Mouse (Mus musculus): Measurements from ENCODE around the gene Card19. TPM values are rescaled to one million over a fixed set of nuclear protein-coding genes. Genes with fewer than 3 reads are reported as not detected.

The Card19 gene
- total RNA-seq, 1 experiment, result 16.9 TPM

DNA sequence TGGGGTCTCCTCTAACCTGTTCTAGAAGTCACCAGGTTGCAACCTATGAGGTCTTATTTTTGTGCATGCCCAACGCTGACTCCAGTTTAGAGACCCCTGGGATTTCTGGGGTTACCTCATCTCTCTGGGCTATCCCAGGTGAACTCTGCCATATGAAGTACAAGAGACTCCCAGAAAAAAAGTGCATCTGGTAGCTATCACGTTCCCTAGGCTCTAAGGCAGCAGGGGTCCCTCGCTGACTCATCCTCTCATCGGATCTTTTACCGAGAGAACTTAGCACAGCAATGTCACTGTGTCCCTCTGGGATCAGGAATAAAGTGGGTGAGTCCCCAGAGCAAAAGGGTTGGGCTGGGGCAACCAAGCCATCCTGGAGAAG, 721 bp downstream of the Card19 start:
- TF ChIP-seq MAFK (IDR thresholded peaks at IDR 0.05; ENCODE audit: insufficient read depth, low read depth, low read length) (no peak), ZC3H11A (IDR thresholded peaks at IDR 0.05; ENCODE audit: borderline replicate concordance, low read depth, low read length) (no peak), ZNF384 (IDR thresholded peaks at IDR 0.05; ENCODE audit: low read depth, low read length) (no peak), HCFC1 (IDR thresholded peaks at IDR 0.05; ENCODE audit: borderline replicate concordance, insufficient read depth, low read length) (no peak), CHD2 (IDR thresholded peaks at IDR 0.05; ENCODE audit: low read depth, low read length) (no peak)
- DNase-seq (ENCODE audit: low read depth, low spot score), result no peak
- H3K27ac ChIP-seq (ENCODE audit: insufficient read depth, low read depth, low read length, poor library complexity, severe bottlenecking), result no peak overlapping the region
- H3K4me1 ChIP-seq (ENCODE audit: control insufficient read depth in 2 of 2, insufficient read depth in 2 of 2, low read length in 2 of 2, poor library complexity in 1 of 2), result peaks cover 0 to 4% of the 10 kb centered on the region in 2 experiments; a peak in 2 of 4 replicates
- no peaks in the 10 kb centered on the region for H3K9me3 ChIP-seq (ENCODE audit: control insufficient read depth, insufficient read depth, low read depth, low read length)
- peak overlapping the region; percentile 77 for H3K9ac ChIP-seq (ENCODE audit: insufficient read depth, low read depth, low read length, poor library complexity, severe bottlenecking)
- H3K4me3 ChIP-seq (ENCODE audit: insufficient read depth in 1 of 2, low read depth in 1 of 2, low read length in 2 of 2, poor library complexity in 1 of 2, severe bottlenecking in 1 of 2), result peak overlapping the region; percentile 74 to 96
- in situ Hi-C loops (cut with MboI; ENCODE audit: low sequenced_read_pairs in 2 of 2, unreplicated experiment in 2 of 2), result no loop called here
- no peaks in the 10 kb centered on the region for H3K36me3 ChIP-seq (ENCODE audit: control insufficient read depth, insufficient read depth, low read length, poor library complexity, severe bottlenecking)

DNA sequence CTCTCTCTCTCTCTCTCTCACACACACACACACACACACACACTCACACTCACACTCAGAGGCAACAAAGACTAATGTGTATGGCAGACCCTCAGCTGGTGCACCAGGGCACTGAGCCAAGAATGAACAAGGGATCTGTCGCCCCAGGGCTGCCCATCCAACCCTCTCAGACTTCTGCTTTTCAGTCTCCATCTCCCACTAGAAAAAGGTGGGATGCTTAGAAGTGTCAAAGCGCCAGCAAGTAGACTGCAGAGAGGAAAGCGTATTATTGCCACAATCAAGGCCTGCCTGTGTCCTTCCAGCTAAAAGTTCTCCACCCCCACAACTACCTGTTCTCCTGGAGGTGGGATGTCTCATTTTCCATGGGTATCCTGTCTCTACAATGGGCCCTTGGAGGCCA, 1.4 kb downstream of the Card19 start:
- no peak overlapping the region for H3K4me3 ChIP-seq (ENCODE audit: insufficient read depth in 1 of 2, low read depth in 1 of 2, low read length in 2 of 2, poor library complexity in 1 of 2, severe bottlenecking in 1 of 2)
- H3K4me1 ChIP-seq (ENCODE audit: control insufficient read depth in 2 of 2, insufficient read depth in 2 of 2, low read length in 2 of 2, poor library complexity in 1 of 2), result peaks cover 0 to 4% of the 10 kb centered on the region in 2 experiments; a peak in 2 of 4 replicates
- in situ Hi-C loops (cut with MboI; ENCODE audit: low sequenced_read_pairs in 2 of 2, unreplicated experiment in 2 of 2), result no loop called here
- no peaks in the 10 kb centered on the region for H3K9me3 ChIP-seq (ENCODE audit: control insufficient read depth, insufficient read depth, low read depth, low read length)
- no peak for DNase-seq (ENCODE audit: low read depth, low spot score)
- no peaks in the 10 kb centered on the region for H3K36me3 ChIP-seq (ENCODE audit: control insufficient read depth, insufficient read depth, low read length, poor library complexity, severe bottlenecking)
- TF ChIP-seq HCFC1 (IDR thresholded peaks at IDR 0.05; ENCODE audit: borderline replicate concordance, insufficient read depth, low read length), result no peak
- TF ChIP-seq CHD2 (IDR thresholded peaks at IDR 0.05; ENCODE audit: low read depth, low read length), result no peak
- no peak for TF ChIP-seq ZNF384 (IDR thresholded peaks at IDR 0.05; ENCODE audit: low read depth, low read length)
- no peak for TF ChIP-seq MAFK (IDR thresholded peaks at IDR 0.05; ENCODE audit: insufficient read depth, low read depth, low read length)
- TF ChIP-seq ZC3H11A (IDR thresholded peaks at IDR 0.05; ENCODE audit: borderline replicate concordance, low read depth, low read length), result no peak
- H3K9ac ChIP-seq (ENCODE audit: insufficient read depth, low read depth, low read length, poor library complexity, severe bottlenecking), result no peak overlapping the region
- H3K27ac ChIP-seq (ENCODE audit: insufficient read depth, low read depth, low read length, poor library complexity, severe bottlenecking), result no peak overlapping the region

DNA sequence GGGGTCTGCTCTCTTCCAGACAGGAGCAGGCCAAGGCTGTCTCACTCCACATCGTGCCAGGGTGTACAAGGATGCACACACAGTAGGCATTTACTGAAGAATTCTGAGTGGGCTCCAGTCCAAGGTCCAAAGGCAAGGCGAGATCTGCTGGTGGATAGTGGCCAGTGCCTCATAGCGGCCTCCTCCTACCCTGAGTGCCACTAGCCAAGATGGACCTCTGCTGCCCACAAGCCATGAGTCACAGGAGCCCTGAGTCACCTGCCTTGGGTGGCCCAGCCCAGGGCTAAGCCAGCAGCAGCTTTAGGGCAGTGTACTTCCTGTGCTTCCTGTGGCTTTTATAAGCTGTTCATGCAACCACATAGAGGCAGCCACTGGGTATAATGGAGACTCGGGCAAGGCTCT, 2.3 kb downstream of the Card19 start:
- no peak overlapping the region for H3K4me3 ChIP-seq (ENCODE audit: insufficient read depth in 1 of 2, low read depth in 1 of 2, low read length in 2 of 2, poor library complexity in 1 of 2, severe bottlenecking in 1 of 2)
- H3K27ac ChIP-seq (ENCODE audit: insufficient read depth, low read depth, low read length, poor library complexity, severe bottlenecking), result no peak overlapping the region
- no peaks in the 10 kb centered on the region for H3K36me3 ChIP-seq (ENCODE audit: control insufficient read depth, insufficient read depth, low read length, poor library complexity, severe bottlenecking)
- peaks cover 0 to 4% of the 10 kb centered on the region in 2 experiments; a peak in 2 of 4 replicates for H3K4me1 ChIP-seq (ENCODE audit: control insufficient read depth in 2 of 2, insufficient read depth in 2 of 2, low read length in 2 of 2, poor library complexity in 1 of 2)
- H3K9ac ChIP-seq (ENCODE audit: insufficient read depth, low read depth, low read length, poor library complexity, severe bottlenecking), result no peak overlapping the region
- TF ChIP-seq ZC3H11A (IDR thresholded peaks at IDR 0.05; ENCODE audit: borderline replicate concordance, low read depth, low read length) (no peak), MAFK (IDR thresholded peaks at IDR 0.05; ENCODE audit: insufficient read depth, low read depth, low read length) (no peak), HCFC1 (IDR thresholded peaks at IDR 0.05; ENCODE audit: borderline replicate concordance, insufficient read depth, low read length) (no peak), ZNF384 (IDR thresholded peaks at IDR 0.05; ENCODE audit: low read depth, low read length) (no peak), CHD2 (IDR thresholded peaks at IDR 0.05; ENCODE audit: low read depth, low read length) (no peak)
- in situ Hi-C loops (cut with MboI; ENCODE audit: low sequenced_read_pairs in 2 of 2, unreplicated experiment in 2 of 2), result no loop called here
- DNase-seq (ENCODE audit: low read depth, low spot score), result no peak
- no peaks in the 10 kb centered on the region for H3K9me3 ChIP-seq (ENCODE audit: control insufficient read depth, insufficient read depth, low read depth, low read length)

DNA sequence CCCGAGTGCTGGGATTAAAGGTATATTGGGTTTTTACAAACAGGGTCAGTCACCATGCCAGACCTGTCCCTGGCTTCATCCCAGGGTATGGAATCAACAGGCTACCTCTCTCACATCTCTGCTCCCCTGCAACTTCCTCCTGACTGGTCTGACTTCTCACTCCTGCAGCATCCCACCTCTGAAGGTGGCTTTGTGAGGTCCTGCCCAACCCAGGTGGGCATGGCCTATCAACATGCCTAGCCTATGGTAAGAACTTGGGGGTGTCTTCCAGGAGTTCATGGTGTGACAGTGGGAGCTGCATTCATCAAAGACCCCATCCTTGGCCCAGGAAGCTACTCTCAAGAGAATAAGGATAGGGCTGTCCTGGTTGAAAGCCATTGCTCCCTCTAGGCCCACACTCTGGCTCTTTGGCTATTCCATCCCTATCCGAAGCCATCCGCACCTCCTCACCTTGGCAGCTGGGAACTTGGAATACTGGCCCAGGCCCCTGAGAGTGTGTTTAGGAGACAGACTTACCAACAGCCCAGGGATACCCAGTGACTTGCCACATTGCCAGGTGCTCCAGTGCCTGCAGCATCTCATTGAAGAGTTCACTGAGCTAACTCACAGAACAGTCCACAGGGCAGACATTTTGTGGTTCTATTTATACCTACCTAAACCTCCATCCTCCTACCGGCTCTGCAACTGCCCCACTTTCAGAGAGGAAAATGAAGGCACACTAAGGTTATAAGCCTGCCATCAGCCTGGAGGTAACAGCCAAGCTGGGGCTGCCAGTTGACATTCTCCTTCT, 2.9 kb downstream of the Card19 start:
- Histone ChIP-seq H3K36me3 (ENCODE audit: control insufficient read depth, insufficient read depth, low read length, poor library complexity, severe bottlenecking) (no peaks in the 10 kb centered on the region), H3K4me3 (ENCODE audit: insufficient read depth in 1 of 2, low read depth in 1 of 2, low read length in 2 of 2, poor library complexity in 1 of 2, severe bottlenecking in 1 of 2) (no peak overlapping the region), H3K9me3 (ENCODE audit: control insufficient read depth, insufficient read depth, low read depth, low read length) (no peaks in the 10 kb centered on the region), H3K4me1 (ENCODE audit: control insufficient read depth in 2 of 2, insufficient read depth in 2 of 2, low read length in 2 of 2, poor library complexity in 1 of 2) (peaks cover 0 to 4% of the 10 kb centered on the region in 2 experiments; a peak in 2 of 4 replicates), H3K9ac (ENCODE audit: insufficient read depth, low read depth, low read length, poor library complexity, severe bottlenecking) (no peak overlapping the region), H3K27ac (ENCODE audit: insufficient read depth, low read depth, low read length, poor library complexity, severe bottlenecking) (no peak overlapping the region)
- TF ChIP-seq ZC3H11A (IDR thresholded peaks at IDR 0.05; ENCODE audit: borderline replicate concordance, low read depth, low read length), result no peak
- TF ChIP-seq CHD2 (IDR thresholded peaks at IDR 0.05; ENCODE audit: low read depth, low read length), result no peak
- TF ChIP-seq MAFK (IDR thresholded peaks at IDR 0.05; ENCODE audit: insufficient read depth, low read depth, low read length), result no peak
- TF ChIP-seq HCFC1 (IDR thresholded peaks at IDR 0.05; ENCODE audit: borderline replicate concordance, insufficient read depth, low read length), result no peak
- no peak for TF ChIP-seq ZNF384 (IDR thresholded peaks at IDR 0.05; ENCODE audit: low read depth, low read length)
- no peak for DNase-seq (ENCODE audit: low read depth, low spot score)
- in situ Hi-C loops (cut with MboI; ENCODE audit: low sequenced_read_pairs in 2 of 2, unreplicated experiment in 2 of 2), result no loop called here

All from ES-E14 (cell line).